Mouse (Mus musculus) left cerebral cortex, postnatal 4 days (tissue): ENCODE measurements around the gene Tprgl. TPM values are rescaled to one million over a fixed set of nuclear protein-coding genes. Genes with fewer than 3 reads are reported as not detected.
A peak's percentile ranks its signal among the peaks of the same experiment; 100 is the strongest.

ENCODE experiments used
- DNase-seq: peaks from one replicate; pipeline ENCODE4 v3.0.0-alpha.2; 2022
- intact Hi-C: fragments of 180-260 bp; cut with DNase I; formaldehyde crosslinking; loops from one replicate; pipeline ENCODE4 v1.15.1; 2025
- total RNA-seq, 2 experiments: library from RNA; stranded (reverse); gene quantifications; 2 replicates each; pipeline ENCODE4 v1.2.3; 2021

Tprgl gene
- total RNA-seq: 100 to 1,000 TPM; 119 to 121 TPM

- DNase-seq: peak; percentile 97
- intact Hi-C loops: loop anchor here (5.0 to 10.0 kb wide), 3 partner anchors 114 to 664 kb away; partner anchors contain the start of gene Arhgef16
Observed at GRCm38 (mm10) chr4:154160538-154161390, at the start of gene Tprgl. Tprgl (minus strand) TSS chr4:154160666.

DNA sequence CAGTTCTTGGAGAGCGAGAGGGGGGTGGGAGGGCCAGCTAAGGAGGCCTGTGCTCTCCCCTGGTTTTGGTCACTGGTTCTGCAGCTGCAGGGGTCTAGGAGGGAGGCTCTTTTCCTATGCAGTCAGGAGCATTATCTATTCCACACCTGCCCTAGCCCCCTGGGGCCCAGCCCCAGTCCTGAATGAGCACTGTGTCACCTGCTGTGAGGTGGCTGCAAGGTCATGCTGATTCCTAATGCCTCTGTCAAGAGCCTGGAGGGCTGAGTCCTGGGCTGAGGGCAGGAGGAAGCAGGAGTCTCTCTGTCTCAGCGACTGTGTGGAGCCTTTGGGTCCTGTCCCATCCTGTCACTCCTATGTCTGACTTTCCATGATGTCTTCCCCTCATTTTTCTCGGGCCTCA is 49.4 kb upstream of the Tprgl start:
- intact Hi-C loops: loop anchor here (5.0 kb wide), 1 partner anchor 43 kb away; no protein-coding TSS in a partner anchor
- no peak for DNase-seq

- intact Hi-C loops: loop anchor here (5.0 kb wide), 1 partner anchor 42 kb away; no protein-coding TSS in a partner anchor
- no peak for DNase-seq
Observed at GRCm38 (mm10) chr4:154209054-154209453, 48.6 kb upstream of the Tprgl start.

DNA sequence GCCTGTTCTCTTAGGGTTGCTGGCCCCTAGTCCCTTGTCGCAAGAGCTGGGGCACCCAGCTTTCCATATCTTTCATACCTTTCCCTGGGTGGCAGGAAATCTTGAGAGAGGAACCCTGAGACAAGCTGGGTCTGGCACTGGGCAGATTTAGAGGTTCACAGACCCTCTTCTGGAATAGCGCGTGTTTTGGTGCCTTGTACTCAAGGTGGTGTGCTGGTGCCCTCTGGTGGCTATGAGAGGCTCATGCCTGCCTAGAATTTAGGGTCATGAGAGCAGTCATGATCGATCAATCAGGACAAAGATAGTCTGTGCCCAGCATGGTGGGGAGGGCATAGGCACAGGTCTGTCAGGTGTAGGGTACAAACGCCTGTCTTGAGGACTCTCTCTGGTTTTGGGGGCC is 46.8 kb upstream of the Tprgl start:
- DNase-seq: peak; percentile 79
- intact Hi-C loops: loop anchor here (5.0 kb wide), 1 partner anchor 40 kb away; no protein-coding TSS in a partner anchor

DNA sequence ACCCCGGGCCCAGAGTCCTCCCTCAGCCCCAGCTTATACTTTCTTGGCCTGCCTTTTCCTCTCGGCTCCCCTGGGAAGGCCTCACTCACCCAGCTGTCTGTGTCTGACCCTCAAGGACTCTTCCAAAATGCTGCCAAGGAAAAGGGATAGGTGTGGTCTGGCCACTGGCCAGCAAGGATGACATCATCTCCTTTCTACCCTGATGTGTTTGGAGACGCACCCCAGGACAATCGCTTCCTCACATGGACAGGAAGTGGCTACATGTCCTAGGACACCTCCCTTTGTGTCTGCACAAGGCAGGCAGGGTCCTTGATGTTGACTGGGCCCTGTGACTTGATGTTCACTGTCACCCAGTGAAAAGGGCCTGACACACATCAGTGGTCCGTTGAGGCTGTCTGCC is 44.9 kb upstream of the Tprgl start:
- intact Hi-C loops: loop anchor here (5.0 kb wide), 1 partner anchor 38 kb away; no protein-coding TSS in a partner anchor
- no peak for DNase-seq

GRCm38 (mm10) chr4:154204532-154204931 is 44.1 kb upstream of the Tprgl start:
- intact Hi-C loops: no loop called here

GRCm38 (mm10) chr4:154201511-154201910 is 41.0 kb upstream of the Tprgl start:
- intact Hi-C loops: no loop called here
- no peak for DNase-seq

More at GRCm38 (mm10) chr4:154204532-154204931, 44.1 kb upstream of the Tprgl start:
- peak; percentile 62 for DNase-seq

GRCm38 (mm10) chr4:154198377-154198961 is 38.0 kb upstream of the Tprgl start:
- peak; percentile 23 for DNase-seq
- intact Hi-C loops: no loop called here

DNA sequence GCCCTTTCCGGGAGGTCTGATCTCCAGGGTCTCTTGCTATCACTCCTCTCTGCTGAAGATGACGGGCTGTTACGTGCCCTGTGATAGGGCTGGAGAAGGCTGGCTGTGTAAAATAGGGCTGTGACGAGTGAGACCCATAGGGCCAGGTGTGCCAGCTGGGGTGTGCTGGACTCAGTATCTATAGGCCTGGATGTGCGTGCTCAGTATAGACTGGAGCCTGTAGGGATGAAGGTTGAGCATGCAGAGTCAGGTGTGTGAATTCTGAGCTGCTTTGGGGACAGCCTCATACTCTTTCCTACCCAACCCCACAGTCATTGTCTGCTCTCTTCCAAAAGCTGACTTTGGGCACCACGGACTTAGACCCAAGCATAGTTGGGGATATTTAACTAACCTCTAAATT is 37.5 kb upstream of the Tprgl start:
- intact Hi-C loops: no loop called here
- no peak for DNase-seq

- intact Hi-C loops: no loop called here
- DNase-seq: no peak
Observed at GRCm38 (mm10) chr4:154188948-154189347, 28.5 kb upstream of the Tprgl start.

DNA sequence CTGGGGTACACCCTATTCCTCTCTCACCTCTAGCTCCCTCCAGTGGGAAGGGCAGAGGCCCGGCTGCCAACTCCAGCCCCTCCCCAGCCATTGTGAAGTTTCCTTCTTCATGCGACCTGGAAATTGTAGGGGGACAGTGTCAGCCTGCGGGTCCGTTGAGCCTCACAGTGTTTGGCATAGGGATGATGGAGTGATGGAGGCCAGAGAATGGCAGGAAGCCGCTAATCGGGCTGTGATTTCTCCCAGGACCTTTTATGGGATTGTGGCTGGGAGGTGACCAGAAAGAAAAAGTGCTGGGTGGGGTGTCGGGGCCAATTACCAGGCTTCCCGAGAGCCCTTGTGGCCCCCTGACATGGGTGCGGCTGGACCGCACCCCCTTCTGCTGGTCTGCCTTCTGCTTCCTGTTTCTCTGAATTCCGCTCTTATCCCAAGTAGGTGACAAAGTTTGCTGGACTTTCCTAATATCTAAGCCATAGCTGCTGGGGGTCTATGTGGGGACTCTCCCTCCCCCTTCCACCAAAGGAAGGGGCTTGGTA is 25.6 kb upstream of the Tprgl start:
- DNase-seq: no peak
- intact Hi-C loops: no loop called here

DNA sequence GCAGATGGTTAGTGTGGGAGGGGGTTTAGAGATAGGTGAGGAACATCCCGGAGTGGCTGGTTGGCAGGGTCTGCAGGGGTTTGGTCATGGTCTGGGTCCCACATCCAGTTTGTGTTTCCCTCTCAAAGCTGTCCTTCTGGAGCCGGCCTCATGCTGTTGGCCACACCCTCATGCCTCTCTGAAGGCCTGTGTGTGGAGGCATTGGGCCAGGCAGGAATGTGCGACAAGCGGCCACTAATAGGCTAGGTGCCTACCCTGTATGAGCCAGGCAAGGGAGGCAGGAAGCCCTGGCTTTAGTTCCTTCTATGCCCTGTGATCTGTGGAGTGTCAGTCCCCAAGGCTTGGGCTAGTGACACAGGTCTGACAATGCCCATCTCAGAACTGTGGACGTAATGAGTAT is 24.5 kb upstream of the Tprgl start:
- no peak for DNase-seq
- intact Hi-C loops: no loop called here

DNA sequence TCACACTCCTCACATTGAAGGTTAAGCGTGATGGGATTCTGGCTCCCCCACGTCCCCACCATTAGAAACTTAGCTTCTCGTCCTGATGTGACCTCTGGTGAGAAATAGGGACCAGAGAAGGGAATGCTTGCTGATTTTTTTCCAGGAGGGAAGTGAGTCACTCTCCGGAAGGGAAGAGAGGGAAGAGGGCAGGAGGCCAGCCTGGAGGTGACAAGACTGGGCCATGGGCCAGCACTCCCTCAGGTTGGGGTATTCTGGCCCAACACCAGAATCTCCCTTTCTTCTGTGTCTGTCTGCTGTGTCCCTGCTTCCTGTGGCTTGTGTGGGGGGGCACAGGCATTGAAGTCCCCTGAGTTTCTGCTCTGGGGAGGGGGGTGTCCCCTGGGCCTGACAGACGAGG is 23.1 kb upstream of the Tprgl start:
- intact Hi-C loops: no loop called here
- no peak for DNase-seq

DNA sequence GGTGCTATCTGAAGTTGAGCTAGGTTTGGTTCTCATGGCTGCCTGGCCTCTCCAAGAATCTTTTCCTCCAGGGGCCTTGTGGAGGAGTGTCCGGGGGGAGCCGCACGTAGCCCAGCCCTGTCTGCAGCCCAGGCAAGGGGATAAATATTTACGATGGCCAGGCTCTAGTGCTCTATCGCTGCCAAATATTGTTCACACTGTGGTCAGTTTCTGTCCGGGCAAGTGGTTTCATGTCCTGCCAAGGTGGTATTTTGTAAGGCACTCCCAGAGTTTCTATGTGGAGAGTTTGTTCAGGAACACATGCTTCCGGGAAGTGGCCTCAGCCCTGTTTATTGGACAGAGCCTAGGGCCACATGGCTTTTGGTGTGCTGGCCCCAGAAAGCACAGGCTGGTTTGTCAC is 20.5 kb upstream of the Tprgl start:
- DNase-seq: no peak
- intact Hi-C loops: no loop called here

- intact Hi-C loops: no loop called here
- no peak for DNase-seq
Observed at GRCm38 (mm10) chr4:154177257-154177656, 16.8 kb upstream of the Tprgl start.

DNA sequence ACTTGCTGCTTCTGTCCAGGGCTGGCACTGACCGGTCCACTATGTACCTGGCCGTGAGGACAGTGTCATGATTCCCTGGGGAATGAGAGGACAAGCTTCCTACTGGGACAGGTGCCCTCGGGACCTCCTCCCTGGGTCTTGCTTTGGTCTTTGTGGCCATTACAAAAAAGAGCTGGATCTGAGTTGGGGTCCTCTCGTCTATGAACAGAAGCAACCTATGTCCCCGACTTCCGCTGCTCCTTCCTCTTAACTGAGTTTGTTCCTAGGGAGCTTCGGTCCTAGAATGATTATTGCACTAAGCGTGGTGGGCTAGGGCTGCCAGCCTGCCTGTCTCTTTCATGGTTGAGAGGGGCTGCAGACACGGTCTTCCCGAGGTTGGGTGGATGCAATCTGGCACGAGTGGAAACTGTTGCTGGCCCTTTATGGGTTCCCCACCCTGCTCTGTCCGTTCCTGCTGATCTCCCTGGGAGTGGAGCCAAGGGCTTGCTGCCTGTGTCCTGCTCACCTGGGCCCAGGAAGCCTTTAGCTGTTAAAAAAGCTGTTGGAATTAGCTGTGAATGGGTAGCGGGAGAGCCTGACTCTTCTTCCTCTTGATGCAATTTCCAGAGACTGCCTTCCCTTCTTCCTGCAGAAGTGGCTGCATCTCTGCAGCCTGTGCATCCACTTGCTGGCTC is 11.6 kb upstream of the Tprgl start:
- no peak for DNase-seq
- intact Hi-C loops: no loop called here

DNA sequence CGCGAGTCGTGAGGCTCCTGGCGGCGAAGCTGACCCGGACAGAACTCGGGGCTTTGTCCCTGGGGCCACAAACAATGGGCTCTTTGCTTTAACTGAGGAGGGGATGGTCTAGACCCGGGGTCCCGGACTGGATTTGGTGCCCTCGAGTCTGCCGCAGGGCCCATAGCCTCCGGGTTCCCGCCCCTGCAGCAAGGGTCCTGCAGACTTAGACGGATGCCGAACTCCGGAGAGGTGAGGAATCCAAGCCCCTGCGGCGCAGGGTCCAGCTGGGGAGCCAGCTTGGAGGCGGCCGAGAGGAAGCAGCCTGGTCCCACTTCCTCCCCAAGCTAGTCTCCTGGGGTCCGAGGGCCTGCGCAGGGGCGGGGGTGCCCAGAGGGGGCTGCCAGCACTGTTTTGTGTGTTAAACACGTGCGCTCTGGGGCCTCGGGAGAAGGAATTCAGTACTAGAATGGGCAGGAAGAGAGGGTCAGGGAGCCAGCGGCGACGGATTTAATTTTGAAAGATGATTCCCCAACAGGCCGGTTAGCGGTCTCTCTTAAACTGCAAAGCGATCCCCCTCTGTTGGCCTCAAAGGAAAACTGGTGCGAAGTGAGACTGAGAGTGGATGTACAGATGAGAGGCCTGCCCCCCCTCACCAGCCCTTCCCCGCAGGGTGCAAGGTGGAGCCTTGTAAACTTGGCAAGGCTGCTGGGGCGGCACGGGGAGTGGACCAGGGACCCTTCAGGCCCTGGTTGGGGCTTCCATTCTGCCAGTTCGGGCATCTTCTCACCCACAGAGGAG is 10.9 kb upstream of the Tprgl start:
- intact Hi-C loops: no loop called here

DNA sequence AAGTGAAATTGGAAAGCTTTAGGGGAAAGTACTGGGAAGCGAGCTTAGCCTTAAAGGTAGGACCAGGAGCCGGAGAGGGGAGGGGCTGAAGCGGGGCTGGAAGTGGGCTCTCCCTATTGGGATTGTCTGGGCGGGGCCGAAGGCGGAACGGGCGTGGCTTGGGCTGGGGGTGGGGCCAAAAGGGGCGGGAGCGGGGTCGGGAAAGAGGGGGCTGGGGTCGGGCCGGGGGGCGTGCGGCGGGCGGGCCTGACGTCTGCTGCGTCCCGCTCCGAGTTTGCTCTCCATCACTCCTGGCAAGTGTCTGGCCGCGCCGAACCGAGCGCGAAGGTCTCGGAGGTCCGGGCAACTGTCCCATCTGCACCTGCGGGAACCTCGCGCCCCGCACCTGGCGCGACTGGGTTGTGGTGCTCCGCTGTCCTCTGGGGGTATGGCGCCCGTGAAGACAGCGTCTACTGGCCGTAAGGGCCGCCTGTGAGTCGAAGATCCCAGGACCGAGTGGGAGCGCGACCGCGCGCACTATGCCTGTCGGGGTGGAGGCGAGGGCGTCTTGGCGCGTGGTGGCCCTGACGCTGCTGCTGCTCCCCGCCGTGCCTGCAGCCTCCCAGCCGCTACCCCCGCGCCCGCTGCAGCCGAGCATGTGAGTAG is 10.2 kb upstream of the Tprgl start, which contains the start of gene Megf6:
TSS of gene Megf6 (plus strand) at position 225 of the 645 bp plus-strand sequence.
- DNase-seq: peak; percentile 38
- intact Hi-C loops: no loop called here

More for the DNA sequence above, 10.9 kb upstream of the Tprgl start:
- DNase-seq: peak; percentile 26

- intact Hi-C loops: no loop called here
- DNase-seq: no peak
Observed at GRCm38 (mm10) chr4:154170021-154170420, 9.6 kb upstream of the Tprgl start.

DNA sequence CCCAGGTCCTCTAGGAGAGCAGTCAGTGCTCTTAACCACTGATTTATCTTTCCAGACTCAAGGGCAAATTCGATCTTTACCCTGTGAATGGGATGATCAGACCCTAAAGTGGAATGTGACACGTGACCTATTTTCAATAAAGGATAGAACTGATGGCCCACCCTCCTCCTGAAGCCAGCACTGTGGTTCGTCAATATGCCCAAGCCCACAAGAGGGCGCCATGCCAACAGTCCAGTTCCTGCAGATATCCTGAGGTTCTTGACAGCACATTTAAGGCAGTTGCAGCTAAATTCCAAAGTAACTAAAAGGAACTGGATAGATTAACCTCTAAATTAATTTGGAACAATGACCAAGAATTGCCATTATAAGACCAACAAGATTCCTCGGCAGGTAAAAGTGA is 6.6 kb upstream of the Tprgl start:
- DNase-seq: peak; percentile 76
- intact Hi-C loops: loop anchor here (5.0 to 10.0 kb wide), 3 partner anchors 40 to 658 kb away; no protein-coding TSS in a partner anchor
